Mouse (Mus musculus) kidney, embryonic 14.5 days (tissue): Measurements from ENCODE around the gene Tomm6. TPM values are rescaled to one million over a fixed set of nuclear protein-coding genes. Genes with fewer than 3 reads are reported as not detected.
A peak's percentile ranks its signal among the peaks of the same experiment; 100 is the strongest.

Source experiments
- ATAC-seq: fragments of 200-750 bp; cut with Nextera tagmentation; 2 replicates; pipeline ENCODE4 v1.8.0; 2017; ENCODE audit warnings: moderate number of reproducible peaks, mild to moderate bottlenecking, moderate TSS enrichment, moderate library complexity; ENCODE audit not compliant: low FRiP score, low TSS enrichment
- H3K27ac ChIP-seq: fragments of 300-500 bp; sonication (generic); 2 replicates; pipeline ENCODE4 v1.5.1; 2014; ENCODE audit warnings: low read depth, mild to moderate bottlenecking, low read length, moderate library complexity, mixed read lengths
- H3K27me3 ChIP-seq: fragments of 300-500 bp; sonication (generic); 2 replicates; pipeline ENCODE4 v1.6.1; 2014; ENCODE audit warnings: mild to moderate bottlenecking, low read length; ENCODE audit not compliant: control insufficient read depth, insufficient read depth
- H3K36me3 ChIP-seq: fragments of 300-500 bp; sonication (generic); 2 replicates; pipeline ENCODE4 v1.6.1; 2014; ENCODE audit warnings: low read length, mixed read lengths; ENCODE audit not compliant: control insufficient read depth, insufficient read depth
- H3K4me1 ChIP-seq: fragments of 300-500 bp; sonication (generic); 2 replicates; pipeline ENCODE4 v1.6.1; 2014; ENCODE audit warnings: low read length, mixed read lengths; ENCODE audit not compliant: control insufficient read depth, insufficient read depth
- H3K4me2 ChIP-seq: fragments of 300-500 bp; sonication (generic); replicated peaks from 2 replicates; pipeline ENCODE4 v1.6.1; 2014; ENCODE audit warnings: low read depth, mild to moderate bottlenecking, low read length
- H3K4me3 ChIP-seq: fragments of 300-500 bp; sonication (generic); 2 replicates; pipeline ENCODE4 v1.5.1; 2014; ENCODE audit warnings: mild to moderate bottlenecking, low read length
- H3K9ac ChIP-seq: fragments of 300-500 bp; sonication (generic); 2 replicates; pipeline ENCODE4 v1.6.1; 2014; ENCODE audit warnings: low read depth, mild to moderate bottlenecking, low read length, moderate library complexity
- H3K9me3 ChIP-seq: fragments of 300-500 bp; sonication (generic); 2 replicates; pipeline ENCODE4 v1.6.1; 2016; ENCODE audit warnings: low read length; ENCODE audit not compliant: control insufficient read depth
- WGBS: fragments of 180-500 bp; shearing (Covaris S2); extraction: QIAGEN DNeasy Blood & Tissue Kit; methylation state at CpG from one replicate; pipeline ENCODE4 v1.1.7; 2014; 5-methylcytosine and 5-hydroxymethylcytosine counted together
- polyA plus RNA-seq: library from polyadenylated mRNA; unstranded; fragments of >200 nt; fragmentation: Nextera tagmentation; extraction: Ambion mirVana; gene quantifications from 2 replicates; pipeline ENCODE4 v1.2.1, GENCODE M21; 2014

Tomm6 gene
- 415 and 493 TPM in 2 replicates for polyA plus RNA-seq

DNA sequence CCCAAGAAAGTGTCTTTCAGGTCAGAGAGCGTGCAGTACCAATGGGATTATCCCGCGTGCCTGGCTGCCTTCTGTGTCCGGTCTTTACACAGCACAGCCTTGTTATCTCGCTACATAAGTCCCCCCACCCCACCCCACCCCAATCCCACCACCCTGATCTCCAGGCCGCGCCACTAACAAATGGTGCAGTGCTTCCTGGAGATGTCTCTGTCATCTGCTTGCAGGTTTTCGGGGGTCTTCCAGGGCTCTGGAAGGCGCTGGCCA lies at the start of gene Tomm6:
Gene Tomm6, minus strand, starts transcription at position 43 of the 264 bp plus-strand sequence.
- Histone ChIP-seq H3K9ac (peak within 1 kb of the TSS; percentile 81), H3K4me1 (peaks cover 6% of the 10 kb centered on the region; the same call in 1 of the 2 replicates), H3K9me3 (no peaks in the 10 kb centered on the region), H3K27me3 (0 out of 2 replicates have a peak, but pooled peaks cover 7% of the 10 kb centered on the region), H3K36me3 (peaks cover 29% of the 10 kb centered on the region), H3K4me2 (peak within 1 kb of the TSS; percentile 86), H3K4me3 (peak within 1 kb of the TSS; percentile 88), H3K27ac (peak within 1 kb of the TSS; percentile 52)
- ATAC-seq = no peak
- 0% methylated on average over 9 of the region's 9 CpGs for WGBS

DNA sequence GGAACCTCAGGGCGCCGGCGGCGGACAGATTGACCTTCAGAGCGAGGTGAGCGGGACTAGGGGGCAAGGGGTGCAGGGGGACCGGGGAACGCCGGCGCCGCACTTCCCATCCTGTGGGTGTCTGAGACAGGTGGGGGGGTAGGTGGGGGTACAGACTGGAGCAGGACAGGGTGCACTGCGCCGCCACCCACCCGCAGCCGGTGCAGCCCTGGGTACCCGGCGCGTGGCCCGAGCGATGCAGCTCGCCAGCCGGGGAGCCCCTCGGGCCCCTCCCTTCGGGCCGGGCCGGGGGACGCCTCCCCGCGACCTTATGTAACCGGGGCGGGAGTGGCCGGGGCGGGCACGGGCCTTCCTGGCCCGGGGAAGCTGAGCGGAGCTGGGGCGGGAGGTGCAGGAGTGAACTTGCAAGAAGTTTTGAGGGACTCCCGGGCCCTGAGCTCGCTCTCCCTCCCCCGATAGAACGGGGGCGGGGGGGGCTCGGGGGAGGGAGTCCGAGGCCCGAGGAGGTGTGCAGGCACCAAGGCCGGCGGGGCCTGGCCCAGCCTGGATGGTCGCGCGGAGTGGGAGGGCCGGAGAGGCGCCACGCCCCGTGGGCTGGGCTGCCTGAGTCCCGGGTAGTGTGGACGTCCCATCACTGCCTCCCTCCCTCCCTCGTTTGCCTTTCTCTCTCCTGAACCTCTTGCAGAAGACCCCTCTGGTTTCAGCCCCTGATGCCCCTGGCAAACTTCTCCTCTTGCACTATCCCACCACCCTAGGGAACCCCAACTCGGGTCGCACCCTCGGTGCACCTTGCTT lies 49.3 kb upstream of the Tomm6 start:
- H3K27ac ChIP-seq = peak overlapping the region; percentile 90
- H3K4me2 ChIP-seq = peak overlapping the region; percentile 96
- no peaks in the 10 kb centered on the region for H3K36me3 ChIP-seq
- H3K9ac ChIP-seq = peak overlapping the region; percentile 80
- H3K9me3 ChIP-seq = no peaks in the 10 kb centered on the region
- ATAC-seq = peak; percentile 89
- peak overlapping the region; percentile 74 for H3K4me3 ChIP-seq
- peaks cover 14% of the 10 kb centered on the region for H3K4me1 ChIP-seq
- no peaks in the 10 kb centered on the region for H3K27me3 ChIP-seq
- WGBS = under 1% methylated on average over 45 of the region's 60 CpGs

DNA sequence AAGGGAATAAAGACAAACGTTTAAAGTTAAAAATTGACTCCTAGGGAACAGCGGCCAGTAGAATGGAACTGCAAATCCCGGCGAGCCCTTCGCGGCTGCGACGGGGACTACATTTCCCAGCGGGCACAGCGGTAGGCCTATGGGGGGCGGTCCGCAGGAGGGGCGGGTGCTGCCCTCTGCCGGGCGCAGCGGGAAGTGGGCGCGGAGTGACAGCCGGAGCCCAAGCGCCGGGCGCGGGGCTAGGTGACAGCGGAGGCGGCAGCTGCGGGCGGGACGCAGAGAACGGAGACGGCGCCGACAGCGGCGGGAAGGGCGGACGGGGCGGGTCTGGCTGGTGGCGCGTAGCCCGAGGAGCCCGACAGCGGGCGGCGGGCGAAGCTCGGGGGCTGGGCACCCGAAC lies 48.7 kb upstream of the Tomm6 start, which contains the start of gene Tfeb:
Gene Tfeb, plus strand, starts transcription at position 175 of the 400 bp plus-strand sequence.
- under 1% methylated on average over 34 of the region's 47 CpGs for WGBS
- Histone ChIP-seq H3K36me3 (no peaks in the 10 kb centered on the region), H3K9ac (peak within 1 kb of the TSS; percentile 80)

DNA sequence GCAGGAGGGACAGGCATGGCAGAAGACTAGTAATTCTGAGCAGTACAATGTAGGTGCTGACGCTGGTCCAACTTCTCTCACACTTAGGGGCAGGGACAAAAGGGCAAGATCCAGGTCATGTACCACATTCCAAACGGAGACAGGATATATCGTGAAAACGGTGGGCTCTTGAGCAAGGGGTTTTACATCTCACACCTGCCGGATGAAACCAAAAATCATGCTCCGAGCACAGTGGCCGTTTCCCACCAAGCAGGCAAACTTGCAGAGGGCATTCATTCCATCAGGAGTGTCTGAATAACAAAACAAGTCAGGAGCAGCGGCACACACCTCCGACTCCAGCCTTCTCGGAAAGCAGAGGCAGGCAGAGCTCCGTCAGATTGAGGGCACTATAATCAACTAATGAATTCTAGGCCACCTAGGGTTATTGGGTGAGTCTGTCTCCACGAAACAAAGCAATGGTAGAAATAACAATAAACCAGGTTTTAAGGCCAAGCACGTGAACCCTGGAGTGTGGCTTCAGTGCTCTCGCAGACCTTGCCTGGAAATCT lies 47.4 kb upstream of the Tomm6 start:
- H3K36me3 ChIP-seq = no peaks in the 10 kb centered on the region
- no peak overlapping the region for H3K9ac ChIP-seq
- H3K9me3 ChIP-seq = no peaks in the 10 kb centered on the region
- H3K27me3 ChIP-seq = no peaks in the 10 kb centered on the region
- WGBS = 76% methylated on average over 14 of the region's 14 CpGs
- H3K27ac ChIP-seq = no peak overlapping the region
- H3K4me2 ChIP-seq = no peak overlapping the region
- no peak overlapping the region for H3K4me3 ChIP-seq
- peaks cover 19% of the 10 kb centered on the region for H3K4me1 ChIP-seq
- ATAC-seq = no peak

More for the DNA sequence above, 48.7 kb upstream of the Tomm6 start, which contains the start of gene Tfeb:
- Histone ChIP-seq H3K4me2 (peak within 1 kb of the TSS; percentile 96), H3K4me1 (peaks cover 14% of the 10 kb centered on the region), H3K27ac (peak within 1 kb of the TSS; percentile 90), H3K4me3 (peak within 1 kb of the TSS; percentile 74), H3K27me3 (no peaks in the 10 kb centered on the region), H3K9me3 (no peaks in the 10 kb centered on the region)
- ATAC-seq = peak; percentile 62

DNA sequence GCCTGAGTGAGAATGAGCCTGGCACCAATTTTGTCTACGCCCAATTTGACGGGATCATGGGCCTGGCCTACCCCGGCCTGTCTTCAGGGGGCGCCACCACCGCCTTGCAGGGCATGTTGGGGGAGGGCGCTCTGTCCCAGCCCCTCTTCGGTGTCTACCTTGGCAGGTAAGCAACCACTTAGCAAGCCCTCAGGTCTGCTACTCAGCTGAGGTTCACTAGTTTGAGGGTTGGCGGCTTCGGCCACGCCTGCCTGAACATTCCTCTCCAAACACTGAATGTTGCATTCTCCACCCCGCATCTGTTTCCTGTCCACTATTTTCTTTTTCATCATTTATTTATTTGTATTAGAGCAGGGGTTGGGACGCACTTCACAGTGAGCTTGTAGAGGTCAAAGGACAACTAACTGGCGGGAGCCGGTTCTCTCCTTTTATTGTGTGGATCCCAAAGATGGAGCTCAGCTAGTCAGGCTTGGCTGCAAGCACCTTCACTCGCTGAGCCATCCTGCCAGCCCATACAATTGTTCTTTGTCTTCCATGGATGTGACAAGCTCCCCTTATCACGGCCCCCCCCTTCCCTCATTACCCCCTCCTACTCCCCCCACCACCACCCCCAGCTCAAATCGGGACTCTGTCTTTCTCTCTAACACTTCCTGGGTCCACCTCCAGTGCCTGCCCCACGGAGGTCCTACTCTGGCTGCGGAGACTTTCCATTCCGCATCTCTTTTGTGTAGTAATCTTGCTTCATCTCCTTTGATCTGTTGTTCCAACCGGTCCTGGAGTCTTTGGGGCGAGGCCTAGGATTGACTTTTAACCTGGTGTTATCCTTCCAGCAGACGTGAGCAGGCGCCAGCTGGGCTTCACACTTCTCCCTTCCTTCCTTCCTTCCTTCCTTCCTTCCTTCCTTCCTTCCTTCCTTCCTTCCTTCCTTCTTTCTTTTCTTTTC lies 42.7 kb upstream of the Tomm6 start:
- 55% methylated on average over 24 of the region's 24 CpGs for WGBS
- no peak overlapping the region for H3K4me2 ChIP-seq
- H3K27ac ChIP-seq = no peak overlapping the region
- H3K4me3 ChIP-seq = no peak overlapping the region
- H3K9me3 ChIP-seq = no peaks in the 10 kb centered on the region
- no peaks in the 10 kb centered on the region for H3K36me3 ChIP-seq
- no peaks in the 10 kb centered on the region for H3K27me3 ChIP-seq
- ATAC-seq = peak; percentile 22; the same call in 1 of the 2 replicates
- no peak overlapping the region for H3K9ac ChIP-seq
- H3K4me1 ChIP-seq = peaks cover 6% of the 10 kb centered on the region; the same call in 1 of the 2 replicates

DNA sequence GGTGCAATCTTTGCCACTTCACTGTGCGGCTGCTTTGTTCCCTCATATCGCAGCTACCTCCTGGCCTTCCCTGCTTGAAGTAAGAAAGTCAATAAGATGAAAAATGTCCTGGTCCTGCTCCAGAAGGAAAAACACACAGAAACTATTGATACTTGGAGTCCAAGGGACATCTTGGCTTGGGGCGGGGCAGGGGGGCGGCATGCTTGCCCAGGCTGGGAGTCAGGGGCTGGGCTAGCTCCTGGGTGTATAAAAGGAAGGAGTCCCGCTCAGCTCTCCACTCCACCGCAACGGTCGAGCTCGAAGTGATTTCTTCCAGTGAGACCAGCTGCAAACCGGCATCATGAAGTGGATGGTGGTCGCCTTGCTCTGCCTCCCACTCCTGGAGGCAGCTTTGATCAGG lies 38.4 kb upstream of the Tomm6 start, which contains the start of gene Pgc:
Gene Pgc, plus strand, starts transcription at position 277 of the 400 bp plus-strand sequence.
- H3K9ac ChIP-seq = no peak within 1 kb of the TSS
- no peak within 1 kb of the TSS for H3K27ac ChIP-seq
- no peaks in the 10 kb centered on the region for H3K36me3 ChIP-seq
- H3K4me3 ChIP-seq = no peak within 1 kb of the TSS
- peaks cover 6% of the 10 kb centered on the region; the same call in 1 of the 2 replicates for H3K4me1 ChIP-seq
- no peaks in the 10 kb centered on the region for H3K27me3 ChIP-seq
- no peaks in the 10 kb centered on the region for H3K9me3 ChIP-seq
- 60% methylated on average over 11 of the region's 11 CpGs for WGBS
- H3K4me2 ChIP-seq = no peak within 1 kb of the TSS
- no peak for ATAC-seq

DNA sequence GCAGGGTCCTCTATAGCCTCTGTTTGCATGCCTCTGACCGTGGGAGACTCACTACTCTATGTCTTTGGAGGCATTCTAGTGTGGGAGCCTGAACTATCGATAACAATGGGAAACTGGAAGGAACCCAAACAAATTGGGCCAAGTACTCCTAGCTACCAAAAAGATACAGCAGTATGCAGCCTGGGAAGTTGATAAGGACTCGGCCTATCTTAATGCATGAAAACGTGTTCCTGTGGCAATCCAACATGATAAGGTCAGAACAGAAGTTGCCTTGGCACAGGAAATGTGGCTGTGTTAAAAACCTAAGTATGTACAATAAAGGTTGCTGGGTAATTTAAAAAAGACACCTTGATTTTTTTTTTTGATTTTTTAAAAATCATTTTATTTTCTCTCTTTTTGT lies 33.0 kb upstream of the Tomm6 start:
- no peaks in the 10 kb centered on the region for H3K4me1 ChIP-seq
- no peak overlapping the region for H3K9ac ChIP-seq
- no peak overlapping the region for H3K4me2 ChIP-seq
- no peak for ATAC-seq
- H3K36me3 ChIP-seq = no peaks in the 10 kb centered on the region
- WGBS = 85% methylated on average over 4 of the region's 4 CpGs
- no peaks in the 10 kb centered on the region for H3K27me3 ChIP-seq
- no peaks in the 10 kb centered on the region for H3K9me3 ChIP-seq
- no peak overlapping the region for H3K4me3 ChIP-seq
- no peak overlapping the region for H3K27ac ChIP-seq

DNA sequence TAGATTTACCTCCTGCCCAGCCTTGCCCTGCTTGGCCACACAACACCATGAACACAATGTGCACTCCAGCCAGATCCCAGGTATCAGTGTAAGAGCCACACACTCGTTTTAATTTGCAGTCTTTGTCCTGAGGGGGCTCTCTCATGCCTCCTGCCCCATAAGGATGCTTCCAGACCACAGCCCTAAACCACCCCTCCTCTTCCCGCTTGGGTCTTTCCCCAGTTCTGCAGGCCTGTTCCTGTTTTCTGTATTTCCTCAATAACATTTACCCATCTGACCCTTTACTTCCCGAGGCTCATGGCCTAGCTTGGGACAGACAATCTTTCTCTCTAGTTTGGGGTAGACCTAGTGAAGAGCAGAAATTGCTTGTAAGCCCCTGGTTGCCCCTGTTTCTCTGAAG lies 26.9 kb upstream of the Tomm6 start:
- ATAC-seq = no peak
- 67% methylated on average over 3 of the region's 3 CpGs for WGBS

More for the DNA sequence above, 26.9 kb upstream of the Tomm6 start:
- no peaks in the 10 kb centered on the region for H3K27me3 ChIP-seq
- H3K36me3 ChIP-seq = no peaks in the 10 kb centered on the region
- no peak overlapping the region for H3K27ac ChIP-seq
- H3K4me2 ChIP-seq = no peak overlapping the region
- no peaks in the 10 kb centered on the region for H3K4me1 ChIP-seq
- no peak overlapping the region for H3K4me3 ChIP-seq
- H3K9ac ChIP-seq = no peak overlapping the region
- no peaks in the 10 kb centered on the region for H3K9me3 ChIP-seq
